Mouse (Mus musculus) erythroblast, embryonic 14.5 days (primary cell): ENCODE measurements around the gene Prkg1.

Source experiments
- GATA1 ChIP-seq: IDR thresholded peaks from 2 replicates; pipeline ENCODE4 v1.6.1; 2012; ENCODE audit warnings: low read length, inconsistent platforms, mixed read lengths
- TAL1 ChIP-seq: IDR thresholded peaks from 3 replicates; pipeline ENCODE4 v1.6.1; 2012; ENCODE audit warnings: low read length, inconsistent platforms, mixed read lengths

DNA sequence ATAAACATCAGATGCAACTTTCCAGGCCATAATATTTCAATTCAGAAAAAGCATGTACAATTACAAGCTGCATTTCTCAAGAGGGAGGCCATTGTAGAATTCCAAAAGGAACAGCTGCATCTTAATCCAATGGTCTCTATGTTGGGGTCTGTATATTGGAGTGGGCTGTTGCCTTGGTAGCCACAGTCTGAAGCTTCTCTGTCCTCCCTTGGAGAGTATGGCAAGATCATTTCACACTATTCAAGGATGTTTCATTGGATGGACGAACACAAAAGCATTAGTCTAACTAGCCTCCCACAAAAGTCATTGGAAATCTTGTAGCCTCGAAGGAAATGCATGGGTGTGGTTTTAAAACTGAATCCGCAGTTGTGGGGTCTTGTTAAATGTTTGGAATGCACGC lies 187.7 kb downstream of the Prkg1 start:
- TF ChIP-seq GATA1 = no peak
- TF ChIP-seq TAL1 = no peak
